Mouse (Mus musculus) intestine, postnatal 0 days (tissue): ENCODE data around the gene Rsph1. TPM values are rescaled to one million over a fixed set of nuclear protein-coding genes. Genes with fewer than 3 reads are reported as not detected.

Experiments
- ATAC-seq: fragments of 200-750 bp; cut with Nextera tagmentation; 2 replicates; pipeline ENCODE4 v1.8.0; 2017; ENCODE audit warnings: mild to moderate bottlenecking, moderate TSS enrichment, moderate library complexity
- H3K27ac ChIP-seq: fragments of 300-500 bp; sonication (generic); 2 replicates; pipeline ENCODE4 v1.5.1; 2014; ENCODE audit warnings: mild to moderate bottlenecking, low read depth, low read length, moderate library complexity
- H3K27me3 ChIP-seq: fragments of 300-500 bp; sonication (generic); replicated peaks from 2 replicates; pipeline ENCODE4 v1.6.1; 2014; ENCODE audit warnings: low read length, mixed read lengths; ENCODE audit not compliant: control insufficient read depth, insufficient read depth
- H3K36me3 ChIP-seq: fragments of 300-500 bp; sonication (generic); 2 replicates; pipeline ENCODE4 v1.6.1; 2014; ENCODE audit warnings: mild to moderate bottlenecking, moderate library complexity; ENCODE audit not compliant: control insufficient read depth, insufficient read depth
- H3K4me1 ChIP-seq: fragments of 300-500 bp; sonication (generic); replicated peaks from 2 replicates; pipeline ENCODE4 v1.6.1; 2014; ENCODE audit warnings: antibody characterized with exemption, low read length, mixed read lengths; ENCODE audit not compliant: control insufficient read depth, insufficient read depth
- H3K4me2 ChIP-seq: fragments of 300-500 bp; sonication (generic); replicated peaks from 2 replicates; pipeline ENCODE4 v1.6.1; 2014; ENCODE audit warnings: low read depth, mild to moderate bottlenecking, moderate library complexity
- H3K4me3 ChIP-seq: fragments of 300-500 bp; sonication (generic); 2 replicates; pipeline ENCODE4 v1.5.1; 2014; ENCODE audit warnings: low read depth, low read length
- H3K9ac ChIP-seq: fragments of 300-500 bp; sonication (generic); 2 replicates; pipeline ENCODE4 v1.6.1; 2014; ENCODE audit warnings: mild to moderate bottlenecking, low read depth, low read length
- H3K9me3 ChIP-seq: fragments of 300-500 bp; sonication (generic); 2 replicates; pipeline ENCODE4 v1.6.1; 2016; ENCODE audit warnings: mixed run types; ENCODE audit not compliant: control insufficient read depth
- CTCF ChIP-seq: sonication (generic); IDR thresholded peaks from 2 replicates; pipeline ENCODE4 v1.5.1; 2016; ENCODE audit warnings: low read depth, mild to moderate bottlenecking, control low read depth, antibody characterized with exemption, moderate library complexity
- WGBS: fragments of 180-500 bp; shearing (Covaris S2); extraction: QIAGEN DNeasy Blood & Tissue Kit; methylation state at CpG from one replicate; pipeline ENCODE4 v1.1.7; 2014; 5-methylcytosine and 5-hydroxymethylcytosine counted together
- polyA plus RNA-seq: library from polyadenylated mRNA; unstranded; fragments of >200 nt; fragmentation: Nextera tagmentation; extraction: Ambion mirVana; gene quantifications from 2 replicates; pipeline ENCODE4 v1.2.1, GENCODE M21; 2015

The Rsph1 gene
- polyA plus RNA-seq, 1 experiment from 2014 or later: 0.66 TPM

- H3K9me3 ChIP-seq: no peaks in the 10 kb centered on the region
- WGBS: 78% methylated on average over 1 of the region's 1 CpGs
- no peak overlapping the region for H3K4me3 ChIP-seq
- no peak for TF ChIP-seq CTCF
- no peak for ATAC-seq
- H3K27me3 ChIP-seq: no peaks in the 10 kb centered on the region
- no peak overlapping the region for H3K4me2 ChIP-seq
- no peaks in the 10 kb centered on the region for H3K36me3 ChIP-seq
- no peak overlapping the region for H3K9ac ChIP-seq
- H3K4me1 ChIP-seq: no peaks in the 10 kb centered on the region
- H3K27ac ChIP-seq: no peak overlapping the region
Measured at GRCm38 (mm10) chr17:31268016-31268415, 9.2 kb downstream of the Rsph1 start.

- 72% methylated on average over 6 of the region's 6 CpGs for WGBS
- no peaks in the 10 kb centered on the region for H3K27me3 ChIP-seq
- no peaks in the 10 kb centered on the region for H3K9me3 ChIP-seq
- no peak overlapping the region for H3K9ac ChIP-seq
- no peak overlapping the region for H3K4me3 ChIP-seq
- no peak overlapping the region for H3K4me2 ChIP-seq
- H3K4me1 ChIP-seq: no peaks in the 10 kb centered on the region
- no peaks in the 10 kb centered on the region for H3K36me3 ChIP-seq
- no peak overlapping the region for H3K27ac ChIP-seq
- ATAC-seq: no peak
- no peak for TF ChIP-seq CTCF
Measured at GRCm38 (mm10) chr17:31267603-31268002, 9.6 kb downstream of the Rsph1 start.

DNA sequence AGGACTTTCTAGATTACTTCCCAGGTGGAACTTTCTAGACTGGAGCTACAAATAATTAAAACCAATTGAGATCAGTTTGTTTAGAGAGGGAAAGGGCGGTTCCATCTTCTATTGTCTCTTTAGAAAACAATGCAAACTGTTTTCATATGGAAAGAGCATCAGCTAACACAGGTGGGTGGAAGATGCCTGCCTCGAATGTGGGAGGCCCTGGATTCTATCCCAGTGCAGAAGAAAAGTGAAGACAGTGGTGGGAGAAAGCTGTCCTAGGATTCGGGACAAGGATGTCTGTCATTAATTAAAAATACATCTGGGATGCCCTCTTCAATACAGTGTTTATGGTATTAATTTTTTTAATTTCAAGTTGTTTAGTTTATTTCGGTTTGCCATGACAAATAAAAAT lies 10.0 kb downstream of the Rsph1 start:
- TF ChIP-seq CTCF: no peak
- Histone ChIP-seq H3K27ac (no peak overlapping the region), H3K36me3 (no peaks in the 10 kb centered on the region), H3K4me1 (no peaks in the 10 kb centered on the region), H3K4me3 (no peak overlapping the region), H3K27me3 (no peaks in the 10 kb centered on the region), H3K4me2 (no peak overlapping the region), H3K9ac (no peak overlapping the region), H3K9me3 (no peaks in the 10 kb centered on the region)
- WGBS: 72% methylated on average over 4 of the region's 4 CpGs
- ATAC-seq: no peak

- Histone ChIP-seq H3K27me3 (no peaks in the 10 kb centered on the region), H3K27ac (no peak overlapping the region), H3K4me1 (no peaks in the 10 kb centered on the region), H3K4me3 (no peak overlapping the region), H3K9me3 (no peaks in the 10 kb centered on the region), H3K4me2 (no peak overlapping the region), H3K9ac (no peak overlapping the region), H3K36me3 (no peaks in the 10 kb centered on the region)
- ATAC-seq: no peak
- TF ChIP-seq CTCF: no peak
- 73% methylated on average over 7 of the region's 7 CpGs for WGBS
Measured at GRCm38 (mm10) chr17:31266321-31266950, 10.7 kb downstream of the Rsph1 start.

- no peak for TF ChIP-seq CTCF
- no peaks in the 10 kb centered on the region for H3K9me3 ChIP-seq
- ATAC-seq: no peak
- no peaks in the 10 kb centered on the region for H3K27me3 ChIP-seq
- H3K4me3 ChIP-seq: no peak overlapping the region
- no peak overlapping the region for H3K9ac ChIP-seq
- H3K36me3 ChIP-seq: no peaks in the 10 kb centered on the region
- 90% methylated on average over 9 of the region's 9 CpGs for WGBS
- no peaks in the 10 kb centered on the region for H3K4me1 ChIP-seq
- no peak overlapping the region for H3K4me2 ChIP-seq
- H3K27ac ChIP-seq: no peak overlapping the region
Measured at GRCm38 (mm10) chr17:31265831-31266230, 11.4 kb downstream of the Rsph1 start.

DNA sequence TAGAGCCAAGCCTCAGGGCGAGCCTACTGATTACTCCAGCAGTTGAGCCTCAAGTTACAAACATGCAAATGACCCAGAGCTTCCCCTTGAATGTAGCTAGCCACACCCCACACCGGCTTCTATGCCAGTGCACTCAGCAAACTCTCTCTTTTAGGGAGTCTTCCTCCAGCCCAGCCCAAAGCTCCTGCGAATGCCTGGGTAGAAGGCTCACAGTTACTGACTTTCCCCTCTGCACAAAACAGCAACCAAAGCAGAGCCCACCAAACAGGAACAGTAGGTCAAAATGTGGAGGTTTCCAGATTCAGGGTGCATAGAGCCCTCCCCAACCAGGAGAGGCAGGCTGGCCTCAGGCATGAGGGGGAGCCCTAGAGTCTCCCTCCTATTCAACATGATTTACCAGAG lies 12.0 kb downstream of the Rsph1 start:
- no peaks in the 10 kb centered on the region for H3K4me1 ChIP-seq
- WGBS: 9% methylated on average over 3 of the region's 3 CpGs
- TF ChIP-seq CTCF: no peak
- no peak overlapping the region for H3K4me2 ChIP-seq
- H3K9me3 ChIP-seq: no peaks in the 10 kb centered on the region
- H3K9ac ChIP-seq: no peak overlapping the region
- H3K27me3 ChIP-seq: no peaks in the 10 kb centered on the region
- ATAC-seq: no peak; the same call in 1 of the 2 replicates
- no peak overlapping the region for H3K4me3 ChIP-seq
- H3K27ac ChIP-seq: no peak overlapping the region
- H3K36me3 ChIP-seq: no peaks in the 10 kb centered on the region

DNA sequence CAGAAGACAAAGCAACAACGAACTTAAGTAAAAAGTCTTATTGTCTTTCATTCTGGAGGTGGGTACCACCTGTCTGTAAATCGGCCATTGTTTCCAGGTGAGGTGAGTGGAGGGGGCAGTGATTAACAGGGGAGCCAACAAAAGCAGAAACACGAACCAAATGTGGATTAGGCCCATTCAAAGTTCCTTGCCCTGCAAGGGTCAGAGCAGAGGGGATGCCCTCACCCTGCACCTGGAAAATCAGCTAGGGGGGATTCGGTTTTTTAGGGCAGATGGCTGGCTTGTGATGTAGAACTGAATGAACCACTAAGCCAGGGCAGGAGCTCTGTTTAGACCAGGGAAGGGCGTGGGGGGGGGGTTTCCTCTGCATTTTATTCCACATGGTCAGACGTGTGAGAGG lies 12.8 kb downstream of the Rsph1 start:
- H3K36me3 ChIP-seq: no peaks in the 10 kb centered on the region
- no peak overlapping the region for H3K27ac ChIP-seq
- H3K9ac ChIP-seq: no peak overlapping the region
- WGBS: 61% methylated on average over 6 of the region's 6 CpGs
- TF ChIP-seq CTCF: no peak
- H3K4me3 ChIP-seq: no peak overlapping the region
- H3K4me2 ChIP-seq: no peak overlapping the region
- H3K4me1 ChIP-seq: no peaks in the 10 kb centered on the region
- ATAC-seq: no peak
- no peaks in the 10 kb centered on the region for H3K27me3 ChIP-seq
- no peaks in the 10 kb centered on the region for H3K9me3 ChIP-seq
